Mouse (Mus musculus) limb, embryonic 13.5 days (tissue): ENCODE results near the gene Lrrc4c. TPM values are rescaled to one million over a fixed set of nuclear protein-coding genes. Genes with fewer than 3 reads are reported as not detected.

ENCODE experiments used
- ATAC-seq: fragments of 200-750 bp; cut with Nextera tagmentation; 2 replicates; pipeline ENCODE4 v1.8.0; 2017; ENCODE audit warnings: low read depth, moderate number of reproducible peaks, moderate TSS enrichment; ENCODE audit not compliant: low FRiP score
- H3K27ac ChIP-seq: fragments of 300-500 bp; sonication (generic); 2 replicates; pipeline ENCODE4 v1.5.1; 2015; ENCODE audit warnings: inconsistent platforms, mild to moderate bottlenecking, moderate library complexity
- H3K27me3 ChIP-seq: fragments of 300-500 bp; sonication (generic); 2 replicates; pipeline ENCODE4 v1.6.1; 2015; ENCODE audit warnings: mild to moderate bottlenecking, inconsistent platforms
- H3K36me3 ChIP-seq: fragments of 300-500 bp; sonication (generic); 2 replicates; pipeline ENCODE4 v1.6.1; 2015; ENCODE audit warnings: inconsistent platforms, mild to moderate bottlenecking, moderate library complexity
- H3K4me1 ChIP-seq: fragments of 300-500 bp; sonication (generic); 2 replicates; pipeline ENCODE4 v1.6.1; 2015; ENCODE audit warnings: inconsistent platforms
- H3K4me2 ChIP-seq: fragments of 300-500 bp; sonication (generic); replicated peaks from 2 replicates; pipeline ENCODE4 v1.6.1; 2015; ENCODE audit warnings: inconsistent platforms, mild to moderate bottlenecking, moderate library complexity
- H3K4me3 ChIP-seq: fragments of 300-500 bp; sonication (generic); 2 replicates; pipeline ENCODE4 v1.5.1; 2015; ENCODE audit warnings: moderate library complexity, mild to moderate bottlenecking, inconsistent platforms
- H3K9ac ChIP-seq: fragments of 300-500 bp; sonication (generic); 2 replicates; pipeline ENCODE4 v1.6.1; 2015; ENCODE audit warnings: mild to moderate bottlenecking, inconsistent platforms
- H3K9me3 ChIP-seq: fragments of 300-500 bp; sonication (generic); 2 replicates; pipeline ENCODE4 v1.6.1; 2016; ENCODE audit warnings: inconsistent platforms
- WGBS: fragments of 180-500 bp; shearing (Covaris S2); methylation state at CpG from one replicate; pipeline ENCODE4 v1.1.7; 2015; 5-methylcytosine and 5-hydroxymethylcytosine counted together
- polyA plus RNA-seq: library from polyadenylated mRNA; unstranded; fragments of >200 nt; fragmentation: Nextera tagmentation; extraction: Ambion mirVana; gene quantifications from 2 replicates; pipeline ENCODE4 v1.2.1, GENCODE M21; 2015

Gene Lrrc4c
- polyA plus RNA-seq, 1 experiment from 2014 or later = 2.8 TPM

GRCm38 (mm10) chr2:97361235-97361634 is 1043.3 kb downstream of the Lrrc4c start:
- Histone ChIP-seq H3K36me3 (no peaks in the 10 kb centered on the region), H3K27me3 (no peaks in the 10 kb centered on the region), H3K4me3 (no peak overlapping the region), H3K4me1 (no peaks in the 10 kb centered on the region), H3K27ac (no peak overlapping the region), H3K4me2 (no peak overlapping the region), H3K9ac (no peak overlapping the region), H3K9me3 (no peaks in the 10 kb centered on the region)
- ATAC-seq = no peak
- 92% methylated on average over 2 of the region's 2 CpGs for WGBS

GRCm38 (mm10) chr2:97369978-97370377 is 1052.0 kb downstream of the Lrrc4c start:
- Histone ChIP-seq H3K4me2 (no peak overlapping the region), H3K4me1 (no peaks in the 10 kb centered on the region)
- WGBS = 45% methylated on average over 3 of the region's 3 CpGs

GRCm38 (mm10) chr2:97391437-97391836 is 1073.5 kb downstream of the Lrrc4c start:
- no peaks in the 10 kb centered on the region for H3K27me3 ChIP-seq
- WGBS = 76% methylated on average over 3 of the region's 3 CpGs
- ATAC-seq = no peak

More at GRCm38 (mm10) chr2:97369978-97370377, 1052.0 kb downstream of the Lrrc4c start:
- Histone ChIP-seq H3K27me3 (no peaks in the 10 kb centered on the region), H3K4me3 (no peak overlapping the region), H3K27ac (no peak overlapping the region), H3K36me3 (no peaks in the 10 kb centered on the region), H3K9me3 (no peaks in the 10 kb centered on the region), H3K9ac (no peak overlapping the region)
- no peak for ATAC-seq

GRCm38 (mm10) chr2:97391876-97392275 is 1073.9 kb downstream of the Lrrc4c start:
- ATAC-seq = no peak
- Histone ChIP-seq H3K9me3 (no peaks in the 10 kb centered on the region), H3K4me3 (no peak overlapping the region), H3K27ac (no peak overlapping the region), H3K36me3 (no peaks in the 10 kb centered on the region), H3K4me2 (no peak overlapping the region), H3K4me1 (no peaks in the 10 kb centered on the region), H3K9ac (no peak overlapping the region), H3K27me3 (no peaks in the 10 kb centered on the region)
- 79% methylated on average over 2 of the region's 2 CpGs for WGBS

More at GRCm38 (mm10) chr2:97391437-97391836, 1073.5 kb downstream of the Lrrc4c start:
- H3K4me2 ChIP-seq = no peak overlapping the region
- H3K9ac ChIP-seq = no peak overlapping the region
- no peak overlapping the region for H3K4me3 ChIP-seq
- no peaks in the 10 kb centered on the region for H3K36me3 ChIP-seq
- no peak overlapping the region for H3K27ac ChIP-seq
- H3K4me1 ChIP-seq = no peaks in the 10 kb centered on the region
- no peaks in the 10 kb centered on the region for H3K9me3 ChIP-seq

GRCm38 (mm10) chr2:97413066-97413465 is 1095.1 kb downstream of the Lrrc4c start:
- H3K27ac ChIP-seq = no peak overlapping the region
- H3K4me1 ChIP-seq = no peaks in the 10 kb centered on the region
- no peak for ATAC-seq
- H3K36me3 ChIP-seq = no peaks in the 10 kb centered on the region
- WGBS = 86% methylated on average over 1 of the region's 1 CpGs
- no peak overlapping the region for H3K4me2 ChIP-seq
- H3K9ac ChIP-seq = no peak overlapping the region
- H3K27me3 ChIP-seq = no peaks in the 10 kb centered on the region
- no peak overlapping the region for H3K4me3 ChIP-seq
- H3K9me3 ChIP-seq = no peaks in the 10 kb centered on the region

GRCm38 (mm10) chr2:97414416-97415362 is 1096.7 kb downstream of the Lrrc4c start:
- Histone ChIP-seq H3K27me3 (no peaks in the 10 kb centered on the region), H3K4me3 (no peak overlapping the region), H3K4me2 (no peak overlapping the region), H3K36me3 (no peaks in the 10 kb centered on the region), H3K9ac (no peak overlapping the region), H3K9me3 (no peaks in the 10 kb centered on the region), H3K4me1 (no peaks in the 10 kb centered on the region), H3K27ac (no peak overlapping the region)
- 66% methylated on average over 8 of the region's 8 CpGs for WGBS
- ATAC-seq = no peak

- Histone ChIP-seq H3K36me3 (no peaks in the 10 kb centered on the region), H3K27me3 (no peaks in the 10 kb centered on the region), H3K4me3 (no peak overlapping the region), H3K27ac (no peak overlapping the region), H3K4me1 (no peaks in the 10 kb centered on the region), H3K9ac (no peak overlapping the region), H3K9me3 (no peaks in the 10 kb centered on the region), H3K4me2 (no peak overlapping the region)
- 93% methylated on average over 1 of the region's 1 CpGs for WGBS
- no peak for ATAC-seq
Observed at GRCm38 (mm10) chr2:97434140-97434539, 1116.2 kb downstream of the Lrrc4c start.

- 88% methylated on average over 2 of the region's 2 CpGs for WGBS
Observed at GRCm38 (mm10) chr2:97435616-97436015, 1117.6 kb downstream of the Lrrc4c start.

GRCm38 (mm10) chr2:97437767-97438166 is 1119.8 kb downstream of the Lrrc4c start:
- Histone ChIP-seq H3K4me3 (no peak overlapping the region), H3K4me2 (no peak overlapping the region), H3K27ac (no peak overlapping the region), H3K9ac (no peak overlapping the region), H3K9me3 (no peaks in the 10 kb centered on the region), H3K27me3 (no peaks in the 10 kb centered on the region), H3K36me3 (no peaks in the 10 kb centered on the region), H3K4me1 (no peaks in the 10 kb centered on the region)
- ATAC-seq = no peak

More at GRCm38 (mm10) chr2:97435616-97436015, 1117.6 kb downstream of the Lrrc4c start:
- Histone ChIP-seq H3K27ac (no peak overlapping the region), H3K4me1 (no peaks in the 10 kb centered on the region), H3K9ac (no peak overlapping the region), H3K4me2 (no peak overlapping the region), H3K27me3 (no peaks in the 10 kb centered on the region), H3K9me3 (no peaks in the 10 kb centered on the region), H3K36me3 (no peaks in the 10 kb centered on the region), H3K4me3 (no peak overlapping the region)
- no peak for ATAC-seq

- H3K4me1 ChIP-seq = no peaks in the 10 kb centered on the region
- H3K27me3 ChIP-seq = peaks cover 15% of the 10 kb centered on the region
- H3K9me3 ChIP-seq = no peaks in the 10 kb centered on the region
- no peak overlapping the region for H3K4me2 ChIP-seq
- ATAC-seq = no peak
- H3K4me3 ChIP-seq = no peak overlapping the region
- H3K27ac ChIP-seq = no peak overlapping the region
- no peaks in the 10 kb centered on the region for H3K36me3 ChIP-seq
- no peak overlapping the region for H3K9ac ChIP-seq
Observed at GRCm38 (mm10) chr2:97463573-97463972, 1145.6 kb downstream of the Lrrc4c start.

GRCm38 (mm10) chr2:97466243-97466793 is 1148.3 kb downstream of the Lrrc4c start:
- peak; percentile 88 for ATAC-seq
- Histone ChIP-seq H3K9ac (peak overlapping the region; percentile 56), H3K4me1 (0 out of 2 replicates have a peak, but pooled peaks cover 6% of the 10 kb centered on the region), H3K4me2 (peak overlapping the region; percentile 87), H3K36me3 (no peaks in the 10 kb centered on the region), H3K27ac (peak overlapping the region; percentile 76; the same call in 1 of the 2 replicates), H3K4me3 (peak overlapping the region; percentile 53), H3K27me3 (peaks cover 24% of the 10 kb centered on the region), H3K9me3 (no peaks in the 10 kb centered on the region)
- under 1% methylated on average over 25 of the region's 25 CpGs for WGBS

GRCm38 (mm10) chr2:97467031-97467549 is 1149.1 kb downstream of the Lrrc4c start:
- Histone ChIP-seq H3K9ac (peak overlapping the region; percentile 59), H3K9me3 (no peaks in the 10 kb centered on the region), H3K27me3 (peaks cover 24% of the 10 kb centered on the region), H3K4me1 (0 out of 2 replicates have a peak, but pooled peaks cover 6% of the 10 kb centered on the region), H3K36me3 (no peaks in the 10 kb centered on the region), H3K27ac (no peak overlapping the region; the same call in 1 of the 2 replicates), H3K4me2 (peak overlapping the region; percentile 87), H3K4me3 (peak overlapping the region; percentile 53)
- WGBS = under 1% methylated on average over 26 of the region's 26 CpGs
- ATAC-seq = peak; percentile 69
